Mouse (Mus musculus) heart, adult 2 months (tissue): ENCODE measurements around the gene Zfp697. TPM values are rescaled to one million over a fixed set of nuclear protein-coding genes. Genes with fewer than 3 reads are reported as not detected.
"Not testable (repeated sequence)": the region's sequence is repeated elsewhere in the genome, so short reads cannot be mapped to it uniquely, and the experiment has no call there.

Source experiments
- DNase-seq, 2 experiments: peaks; one replicate each; pipeline ENCODE4 v3.0.0; 2021
- H3K27ac ChIP-seq: fragments of 200-600 bp; 2 replicates; pipeline ENCODE4 v1.8.1; 2022
- H3K27me3 ChIP-seq: fragments of 200-500 bp; 2 replicates; pipeline ENCODE4 v1.6.1; 2012; ENCODE audit warnings: mild to moderate bottlenecking, low read length, inconsistent platforms, mixed read lengths; ENCODE audit not compliant: control insufficient read depth, insufficient read depth
- H3K36me3 ChIP-seq: fragments of 200-500 bp; 2 replicates; pipeline ENCODE4 v1.6.1; 2012; ENCODE audit warnings: low read length, inconsistent platforms; ENCODE audit not compliant: control insufficient read depth, insufficient read depth
- H3K4me1 ChIP-seq: fragments of 200-500 bp; 2 replicates; pipeline ENCODE4 v1.6.1; 2011; ENCODE audit warnings: low read length; ENCODE audit not compliant: control insufficient read depth, insufficient read depth
- H3K4me3 ChIP-seq: fragments of 200-600 bp; 2 replicates; pipeline ENCODE4 v1.8.1; 2022
- H3K79me2 ChIP-seq: fragments of 200-500 bp; replicated peaks from 2 replicates; pipeline ENCODE4 v1.6.1; 2012; ENCODE audit warnings: mild to moderate bottlenecking, inconsistent platforms, low read length, moderate library complexity, mixed read lengths; ENCODE audit not compliant: control insufficient read depth, insufficient read depth
- H3K9ac ChIP-seq: fragments of 200-500 bp; 2 replicates; pipeline ENCODE4 v1.6.1; 2012; ENCODE audit warnings: low read depth, mild to moderate bottlenecking, control low read depth, inconsistent platforms, low read length, mixed read lengths
- CTCF ChIP-seq: fragments of 200-600 bp; IDR thresholded peaks from 2 replicates; pipeline ENCODE4 v1.8.1; 2022; ENCODE audit warnings: antibody characterized with exemption, mild to moderate bottlenecking, moderate library complexity
- EP300 ChIP-seq: fragments of 200-500 bp; IDR thresholded peaks from 2 replicates; pipeline ENCODE4 v1.6.1; 2011; ENCODE audit warnings: low read depth, low read length, control low read depth; ENCODE audit not compliant: insufficient read depth
- POLR2A ChIP-seq: fragments of 200-500 bp; IDR thresholded peaks from 2 replicates; pipeline ENCODE4 v1.6.1; 2011; ENCODE audit warnings: mild to moderate bottlenecking, low read depth, low read length, control low read depth; ENCODE audit not compliant: insufficient read depth
- WGBS: fragments of 180-500 bp; shearing (Covaris S2); methylation state at CpG from one replicate; pipeline ENCODE4 v1.1.7; 2018; 5-methylcytosine and 5-hydroxymethylcytosine counted together
- intact Hi-C: fragments of 180-260 bp; cut with DNase I; formaldehyde crosslinking; loops from one replicate; pipeline ENCODE4 v1.15.1; 2025
- polyA plus RNA-seq: library from polyadenylated mRNA; depleted of rRNA; stranded (reverse); fragments of >200 nt; gene quantifications from 2 replicates; pipeline ENCODE4 v1.2.3, GENCODE M21; 2012
- total RNA-seq, 2 experiments: library from RNA; stranded (reverse); gene quantifications; 2 replicates each; pipeline ENCODE4 v1.2.3; 2021

The Zfp697 gene
- total and polyA plus RNA-seq, 3 experiments = 5.9 to 8.1 (median 6.3) TPM

GRCm38 (mm10) chr3:98379236-98379635 lies 3.0 kb upstream of the Zfp697 start:
- no peak for DNase-seq
- Histone ChIP-seq H3K4me3 (no peak overlapping the region), H3K27me3 (no peaks in the 10 kb centered on the region), H3K79me2 (no peaks in the 10 kb centered on the region), H3K27ac (no peak overlapping the region), H3K9ac (no peak overlapping the region), H3K36me3 (peaks cover 2% of the 10 kb centered on the region; the same call in 1 of the 2 replicates), H3K4me1 (peaks cover 8% of the 10 kb centered on the region)
- TF ChIP-seq CTCF = no peak
- no peak for TF ChIP-seq POLR2A
- TF ChIP-seq EP300 = no peak
- 46% methylated on average over 7 of the region's 7 CpGs for WGBS
- intact Hi-C loops = no loop called here

- Histone ChIP-seq H3K27ac (peak overlapping the region; percentile 87), H3K4me3 (peak overlapping the region; percentile 96), H3K36me3 (no peaks in the 10 kb centered on the region), H3K79me2 (no peaks in the 10 kb centered on the region), H3K27me3 (no peaks in the 10 kb centered on the region), H3K9ac (peak overlapping the region; percentile 78), H3K4me1 (peaks cover 5% of the 10 kb centered on the region)
- intact Hi-C loops = loop anchor here (2.0 kb wide), 1 partner anchor 35 kb away; no protein-coding TSS in a partner anchor
- DNase-seq = no peak
- no peak for TF ChIP-seq POLR2A
- peak; percentile 58 for TF ChIP-seq CTCF
- no peak for TF ChIP-seq EP300
- 7% methylated on average over 17 of the region's 17 CpGs for WGBS
Observed at GRCm38 (mm10) chr3:98381677-98382245, 500 bp upstream of the Zfp697 start.

- H3K4me3 ChIP-seq = peak overlapping the region; percentile 96
- peak overlapping the region; percentile 87 for H3K27ac ChIP-seq
- no peaks in the 10 kb centered on the region for H3K27me3 ChIP-seq
- TF ChIP-seq EP300 = no peak
- WGBS = 8% methylated on average over 21 of the region's 21 CpGs
- peaks cover 6% of the 10 kb centered on the region for H3K4me1 ChIP-seq
- DNase-seq = no peak
- no peaks in the 10 kb centered on the region for H3K36me3 ChIP-seq
- H3K79me2 ChIP-seq = no peaks in the 10 kb centered on the region
- intact Hi-C loops = loop anchor here (2.0 kb wide), 1 partner anchor 34 kb away; no protein-coding TSS in a partner anchor
- H3K9ac ChIP-seq = peak overlapping the region; percentile 78
Observed at GRCm38 (mm10) chr3:98383024-98383790, 946 bp downstream of the Zfp697 start.

- 50% methylated on average over 4 of the region's 4 CpGs for WGBS
- TF ChIP-seq POLR2A = no peak
- TF ChIP-seq CTCF = no peak
- TF ChIP-seq EP300 = no peak
Observed at GRCm38 (mm10) chr3:98387086-98387485, 4.8 kb downstream of the Zfp697 start.

GRCm38 (mm10) chr3:98387756-98388155 lies 5.5 kb downstream of the Zfp697 start:
- H3K36me3 ChIP-seq = no peaks in the 10 kb centered on the region
- H3K4me1 ChIP-seq = peaks cover 6% of the 10 kb centered on the region
- WGBS = 82% methylated on average over 7 of the region's 7 CpGs
- no peak for TF ChIP-seq POLR2A
- TF ChIP-seq CTCF = no peak
- no peak for TF ChIP-seq EP300
- peaks cover 2% of the 10 kb centered on the region; the same call in 1 of the 2 replicates for H3K79me2 ChIP-seq
- H3K27ac ChIP-seq = no peak overlapping the region
- intact Hi-C loops = no loop called here
- H3K9ac ChIP-seq = no peak overlapping the region
- no peaks in the 10 kb centered on the region for H3K27me3 ChIP-seq
- no peak for DNase-seq
- H3K4me3 ChIP-seq = no peak overlapping the region

More at GRCm38 (mm10) chr3:98387086-98387485, 4.8 kb downstream of the Zfp697 start:
- Histone ChIP-seq H3K27ac (no peak overlapping the region), H3K4me3 (no peak overlapping the region), H3K79me2 (peaks cover 2% of the 10 kb centered on the region; the same call in 1 of the 2 replicates), H3K9ac (no peak overlapping the region), H3K27me3 (no peaks in the 10 kb centered on the region), H3K36me3 (no peaks in the 10 kb centered on the region), H3K4me1 (peaks cover 6% of the 10 kb centered on the region)
- intact Hi-C loops = no loop called here
- no peak for DNase-seq

GRCm38 (mm10) chr3:98389305-98389704 lies 7.0 kb downstream of the Zfp697 start:
- no peak for DNase-seq
- Histone ChIP-seq H3K4me1 (peaks cover 4% of the 10 kb centered on the region), H3K36me3 (no peaks in the 10 kb centered on the region), H3K27me3 (no peaks in the 10 kb centered on the region), H3K9ac (no peak overlapping the region), H3K27ac (no peak overlapping the region), H3K4me3 (no peak overlapping the region), H3K79me2 (peaks cover 2% of the 10 kb centered on the region; the same call in 1 of the 2 replicates)
- WGBS = 56% methylated on average over 3 of the region's 3 CpGs
- intact Hi-C loops = no loop called here
- no peak for TF ChIP-seq EP300
- no peak for TF ChIP-seq CTCF

- H3K36me3 ChIP-seq, H3K27me3 ChIP-seq, intact Hi-C loops, H3K79me2 ChIP-seq, H3K4me3 ChIP-seq, H3K4me1 ChIP-seq: not testable (repeated sequence)
- DNase-seq = peak in 1 of 2 experiments; percentile 59
- 59% methylated on average over 9 of the region's 9 CpGs for WGBS
- peak overlapping the region; percentile 24; the same call in 1 of the 2 replicates for H3K9ac ChIP-seq
- H3K27ac ChIP-seq = peak overlapping the region; percentile 62
Observed at GRCm38 (mm10) chr3:98404268-98404895, 22.1 kb downstream of the Zfp697 start.

GRCm38 (mm10) chr3:98405877-98406276 lies 23.6 kb downstream of the Zfp697 start:
- H3K27me3 ChIP-seq, H3K9ac ChIP-seq, H3K4me3 ChIP-seq, H3K36me3 ChIP-seq, H3K27ac ChIP-seq, H3K79me2 ChIP-seq, intact Hi-C loops, H3K4me1 ChIP-seq, DNase-seq: not testable (repeated sequence)
- 79% methylated on average over 6 of the region's 6 CpGs for WGBS
